Mouse (Mus musculus): ENCODE results near the gene Lsm14b. TPM values are rescaled to one million over a fixed set of nuclear protein-coding genes. Genes with fewer than 3 reads are reported as not detected.

Gene Lsm14b
- total and polyA plus RNA-seq, 3 experiments, result 34.2 to 44.4 TPM; not detected in 1

DNA sequence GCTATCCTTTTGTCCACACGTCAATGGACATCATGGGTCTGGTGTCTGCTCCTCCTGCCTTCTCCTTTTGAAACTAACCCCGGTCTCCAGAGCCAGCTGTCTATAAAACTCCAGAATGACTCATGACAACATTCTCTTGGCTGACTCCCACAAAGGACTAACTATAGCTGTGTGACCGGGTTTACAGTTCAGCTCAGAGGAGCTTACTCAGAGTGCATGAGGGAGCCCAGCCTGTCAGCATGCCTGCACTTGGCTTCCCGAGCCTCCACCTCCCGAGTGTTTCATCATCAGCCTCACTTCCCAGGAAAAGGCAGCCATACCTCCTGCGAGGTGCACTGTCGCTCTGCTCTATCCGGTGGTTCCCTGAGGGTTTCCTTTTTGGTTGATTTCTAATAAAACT is 45.0 kb upstream of the Lsm14b start:
- H3K27me3 ChIP-seq (ENCODE audit: control insufficient read depth in 1 of 2, insufficient read depth in 2 of 2, low read length in 2 of 2), result no peaks in the 10 kb centered on the region
- no peak overlapping the region for H3K27ac ChIP-seq (ENCODE audit: control insufficient read depth, low read depth, low read length)
- peaks cover 17% of the 10 kb centered on the region for H3K79me2 ChIP-seq (ENCODE audit: control insufficient read depth, insufficient read depth, low read length, poor library complexity)
- DNase-seq (ENCODE audit: low read depth, low spot score), result no peak
- H3K4me1 ChIP-seq (ENCODE audit: control insufficient read depth in 1 of 2, insufficient read depth in 2 of 2, low read length in 2 of 2), result peaks cover 0 to 9% of the 10 kb centered on the region in 2 experiments; a peak in 3 of 4 replicates
- no peaks in the 10 kb centered on the region for H3K9me3 ChIP-seq (replicated peaks; ENCODE audit: insufficient read depth, low read length)
- no peak for TF ChIP-seq MAZ (IDR thresholded peaks at IDR 0.05; ENCODE audit: low read depth, low read length)
- no peak for TF ChIP-seq ETS1 (IDR thresholded peaks at IDR 0.05; ENCODE audit: low read depth, low read length)
- no peak for TF ChIP-seq UBTF (IDR thresholded peaks at IDR 0.05; ENCODE audit: borderline replicate concordance, insufficient read depth, low read depth, low read length)
- no peak for TF ChIP-seq POLR2AphosphoS2 (IDR thresholded peaks at IDR 0.05; ENCODE audit: low read length)
- no peak for TF ChIP-seq E2F4 (IDR thresholded peaks at IDR 0.05; ENCODE audit: borderline replicate concordance, low read depth, low read length)
- no peak for TF ChIP-seq MXI1 (IDR thresholded peaks at IDR 0.05; ENCODE audit: low read depth, low read length)
- TF ChIP-seq NRF1 (IDR thresholded peaks at IDR 0.05; ENCODE audit: insufficient read depth, low read depth, low read length, poor library complexity, severe bottlenecking), result no peak
- no peak for TF ChIP-seq RAD21 (IDR thresholded peaks at IDR 0.05; ENCODE audit: low read depth, low read length)
- TF ChIP-seq ZNF384 (IDR thresholded peaks at IDR 0.05; ENCODE audit: low read depth, low read length), result no peak
- no peak overlapping the region for H3K4me3 ChIP-seq (ENCODE audit: control insufficient read depth in 1 of 2, insufficient read depth in 1 of 2, low read depth in 2 of 2, low read length in 2 of 2)
- peaks cover 0 to 5% of the 10 kb centered on the region in 2 experiments; a peak in 2 of 4 replicates for H3K36me3 ChIP-seq (ENCODE audit: control insufficient read depth in 1 of 2, insufficient read depth in 2 of 2, low read length in 2 of 2)
- H3K9ac ChIP-seq (ENCODE audit: control insufficient read depth, low read depth, low read length, poor library complexity, severe bottlenecking), result no peak overlapping the region

DNA sequence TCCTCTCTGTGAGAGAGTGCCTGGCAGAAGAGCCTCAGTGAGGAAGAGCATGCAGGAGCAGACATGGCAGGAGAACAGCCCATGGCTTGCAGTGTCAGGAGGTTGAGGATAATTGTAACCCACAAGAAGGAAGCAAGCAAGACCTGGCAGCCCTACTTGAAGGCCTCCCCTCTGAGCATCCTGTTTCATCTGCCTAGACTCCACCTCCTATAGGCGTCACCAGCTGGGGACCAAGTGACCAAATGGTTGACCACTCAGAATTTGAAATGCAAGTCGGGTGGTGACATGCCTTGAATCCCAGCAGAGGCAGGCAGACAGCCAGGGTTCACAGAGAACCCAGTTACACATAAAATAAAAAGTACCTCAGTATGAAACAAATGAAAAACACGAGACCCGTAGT is 44.2 kb upstream of the Lsm14b start:
- Histone ChIP-seq H3K9ac (ENCODE audit: control insufficient read depth, low read depth, low read length, poor library complexity, severe bottlenecking) (no peak overlapping the region), H3K4me3 (ENCODE audit: control insufficient read depth in 1 of 2, insufficient read depth in 1 of 2, low read depth in 2 of 2, low read length in 2 of 2) (no peak overlapping the region), H3K9me3 (replicated peaks; ENCODE audit: insufficient read depth, low read length) (no peaks in the 10 kb centered on the region), H3K27me3 (ENCODE audit: control insufficient read depth in 1 of 2, insufficient read depth in 2 of 2, low read length in 2 of 2) (no peaks in the 10 kb centered on the region), H3K79me2 (ENCODE audit: control insufficient read depth, insufficient read depth, low read length, poor library complexity) (peaks cover 11% of the 10 kb centered on the region), H3K4me1 (ENCODE audit: control insufficient read depth in 1 of 2, insufficient read depth in 2 of 2, low read length in 2 of 2) (peaks cover 0 to 11% of the 10 kb centered on the region in 2 experiments; a peak in 3 of 4 replicates), H3K27ac (ENCODE audit: control insufficient read depth, low read depth, low read length) (no peak overlapping the region), H3K36me3 (ENCODE audit: control insufficient read depth in 1 of 2, insufficient read depth in 2 of 2, low read length in 2 of 2) (peaks cover 0 to 5% of the 10 kb centered on the region in 2 experiments; a peak in 2 of 4 replicates)
- TF ChIP-seq MYB (IDR thresholded peaks at IDR 0.05; ENCODE audit: low read depth, low read length), result no peak
- no peak for TF ChIP-seq POLR2A (IDR thresholded peaks at IDR 0.05; ENCODE audit: control insufficient read depth in 1 of 2, insufficient read depth in 1 of 2, low read depth in 1 of 2, low read length in 2 of 2, poor library complexity in 1 of 2)
- TF ChIP-seq ZC3H11A (IDR thresholded peaks at IDR 0.05; ENCODE audit: low read depth, low read length), result no peak
- TF ChIP-seq SIN3A (IDR thresholded peaks at IDR 0.05; ENCODE audit: low read length), result no peak
- TF ChIP-seq EP300 (IDR thresholded peaks at IDR 0.05; ENCODE audit: low read depth in 1 of 2, low read length in 2 of 2), result no peak
- TF ChIP-seq TCF12 (IDR thresholded peaks at IDR 0.05; ENCODE audit: low read depth, low read length), result no peak
- TF ChIP-seq RAD21 (IDR thresholded peaks at IDR 0.05; ENCODE audit: low read depth, low read length), result no peak
- no peak for TF ChIP-seq NELFE (IDR thresholded peaks at IDR 0.05; ENCODE audit: low read depth, low read length)
- TF ChIP-seq CTCF (IDR thresholded peaks at IDR 0.05 in 2 of 3, conservative IDR thresholded peaks at IDR 0.05 in 1 of 3; ENCODE audit: control insufficient read depth in 1 of 3, insufficient read depth in 1 of 3, low read depth in 2 of 3, low read length in 3 of 3, poor library complexity in 1 of 3, severe bottlenecking in 1 of 3), result no peak
- no peak for TF ChIP-seq CHD2 (IDR thresholded peaks at IDR 0.05; ENCODE audit: low read length)
- no peak for TF ChIP-seq BHLHE40 (IDR thresholded peaks at IDR 0.05; ENCODE audit: borderline replicate concordance, low read depth, low read length)
- TF ChIP-seq UBTF (IDR thresholded peaks at IDR 0.05; ENCODE audit: borderline replicate concordance, insufficient read depth, low read depth, low read length), result no peak
- TF ChIP-seq MXI1 (IDR thresholded peaks at IDR 0.05; ENCODE audit: low read depth, low read length), result no peak
- no peak for TF ChIP-seq SMC3 (IDR thresholded peaks at IDR 0.05; ENCODE audit: low read depth, low read length)
- TF ChIP-seq JUND (IDR thresholded peaks at IDR 0.05; ENCODE audit: low read depth, low read length), result no peak
- TF ChIP-seq GATA1 (IDR thresholded peaks at IDR 0.05; ENCODE audit: low read depth, low read length), result no peak
- TF ChIP-seq ZKSCAN1 (IDR thresholded peaks at IDR 0.05; ENCODE audit: low read depth, low read length), result no peak
- no peak for TF ChIP-seq CHD1 (IDR thresholded peaks at IDR 0.05; ENCODE audit: low read depth, low read length)
- no peak for TF ChIP-seq HCFC1 (IDR thresholded peaks at IDR 0.05; ENCODE audit: low read depth, low read length)
- no peak for DNase-seq (ENCODE audit: low read depth, low spot score)
